Mouse (Mus musculus): ENCODE data around the gene Ces2h. TPM values are rescaled to one million over a fixed set of nuclear protein-coding genes. Genes with fewer than 3 reads are reported as not detected.

Gene Ces2h
- polyA plus RNA-seq, 1 experiment from 2014 or later, result not detected

Other genes with a start within 250 kb of the Ces2h start
- 0.06 and 0.16 TPM in 2 replicates for gene Ces2b, start 169.3 kb upstream of the Ces2h start, polyA plus RNA-seq (2015; fragmentation: Nextera tagmentation; extraction: Ambion mirVana)
- not detected in 2 replicates for gene Ces2c, start 153.8 kb upstream of the Ces2h start, polyA plus RNA-seq (2015; fragmentation: Nextera tagmentation; extraction: Ambion mirVana)
- gene Ces2e, start 74.6 kb upstream of the Ces2h start, polyA plus RNA-seq (2015; fragmentation: Nextera tagmentation; extraction: Ambion mirVana), result 0.64 and 0.73 TPM in 2 replicates
- gene Ces2f, start 53.5 kb upstream of the Ces2h start, polyA plus RNA-seq (2015; fragmentation: Nextera tagmentation; extraction: Ambion mirVana), result not detected in 2 replicates
- 10.2 and 11.7 TPM in 2 replicates for gene Ces2g, start 39.1 kb upstream of the Ces2h start, polyA plus RNA-seq (2015; fragmentation: Nextera tagmentation; extraction: Ambion mirVana)
- gene Ces3a, start 47.7 kb downstream of the Ces2h start, polyA plus RNA-seq (2015; fragmentation: Nextera tagmentation; extraction: Ambion mirVana), result 0.09 and 0.24 TPM in 2 replicates
- not detected in 2 replicates for gene Ces3b, start 82.9 kb downstream of the Ces2h start, polyA plus RNA-seq (2015; fragmentation: Nextera tagmentation; extraction: Ambion mirVana)
- gene Ces4a, start 130.9 kb downstream of the Ces2h start, polyA plus RNA-seq (2015; fragmentation: Nextera tagmentation; extraction: Ambion mirVana), result not detected in 2 replicates
- 8.9 and 11.5 TPM in 2 replicates for gene Cbfb, start 169.8 kb downstream of the Ces2h start, polyA plus RNA-seq (2015; fragmentation: Nextera tagmentation; extraction: Ambion mirVana)
- gene D230025D16Rik, start 224.3 kb downstream of the Ces2h start, polyA plus RNA-seq (2015; fragmentation: Nextera tagmentation; extraction: Ambion mirVana), result 13.5 and 16.0 TPM in 2 replicates

All from liver, embryonic 13.5 days (tissue).